Mouse (Mus musculus): ENCODE measurements around the gene Camta1.

- no peak for TF ChIP-seq POLR2A (IDR thresholded peaks at IDR 0.05; ENCODE audit: borderline replicate concordance, insufficient read depth, low read length)
- TF ChIP-seq CTCF (IDR thresholded peaks at IDR 0.05; ENCODE audit: borderline replicate concordance, insufficient read depth, low read depth, low read length) = no peak
These were observed 747.1 kb downstream of the Camta1 start for GRCm38 (mm10) chr4:151114574-151114973.
